Mouse (Mus musculus): ENCODE data around the gene Zfp507. TPM values are rescaled to one million over a fixed set of nuclear protein-coding genes. Genes with fewer than 3 reads are reported as not detected.

The Zfp507 gene
- polyA plus RNA-seq, 1 experiment: 7.0 TPM

- H3K27me3 ChIP-seq (ENCODE audit: control insufficient read depth, insufficient read depth, insufficient read length): no peaks in the 10 kb centered on the region
- no peak overlapping the region for H3K4me3 ChIP-seq
- peaks cover 6% of the 10 kb centered on the region for H3K36me3 ChIP-seq (ENCODE audit: control insufficient read depth, insufficient read depth)
- H3ac ChIP-seq (ENCODE audit: control insufficient read depth, insufficient read length): no peak overlapping the region
- H3K79me2 ChIP-seq (ENCODE audit: control insufficient read depth, insufficient read depth): no peaks in the 10 kb centered on the region
- no peak overlapping the region for H3K4me2 ChIP-seq (ENCODE audit: low read depth)
- TF ChIP-seq MYOG (IDR thresholded peaks at IDR 0.05; ENCODE audit: control insufficient read depth in 1 of 3, insufficient read depth in 1 of 3, insufficient read length in 2 of 3, low read depth in 2 of 3) (no peak), POLR2AphosphoS2 (IDR thresholded peaks at IDR 0.05; ENCODE audit: insufficient read length, low read depth) (peak; percentile 19)
Measured at GRCm38 (mm10) chr7:35770122-35770521, 32.7 kb downstream of the Zfp507 start.

- TF ChIP-seq REST (IDR thresholded peaks at IDR 0.05; ENCODE audit: insufficient read depth, insufficient read length) (no peak), E2F4 (IDR thresholded peaks at IDR 0.05; ENCODE audit: insufficient read depth) (no peak), MYOD1 (IDR thresholded peaks at IDR 0.05; ENCODE audit: control insufficient read depth in 1 of 3, insufficient read length in 2 of 3, low read depth in 2 of 3) (no peak), CEBPB (IDR thresholded peaks at IDR 0.05; ENCODE audit: insufficient read depth, poor library complexity, severe bottlenecking) (no peak), POLR2A (IDR thresholded peaks at IDR 0.05; ENCODE audit: insufficient read length, low read depth) (no peak), SRF (IDR thresholded peaks at IDR 0.05; ENCODE audit: control insufficient read depth, insufficient read length, low read depth) (no peak), MYOG (IDR thresholded peaks at IDR 0.05; ENCODE audit: control insufficient read depth in 1 of 3, insufficient read depth in 1 of 3, insufficient read length in 2 of 3, low read depth in 2 of 3) (no peak), POLR2AphosphoS2 (IDR thresholded peaks at IDR 0.05; ENCODE audit: insufficient read length, low read depth) (no peak), MAX (IDR thresholded peaks at IDR 0.05; ENCODE audit: low read depth) (no peak), TCF12 (IDR thresholded peaks at IDR 0.05; ENCODE audit: insufficient read depth, poor library complexity, severe bottlenecking) (no peak), USF1 (IDR thresholded peaks at IDR 0.05; ENCODE audit: low read depth) (no peak), TCF3 (IDR thresholded peaks at IDR 0.05; ENCODE audit: insufficient read length, low read depth) (no peak)
- Histone ChIP-seq H3K4me3 (no peak overlapping the region), H3ac (ENCODE audit: control insufficient read depth, insufficient read length) (no peak overlapping the region), H3K79me2 (ENCODE audit: control insufficient read depth, insufficient read depth) (no peaks in the 10 kb centered on the region), H3K4me2 (ENCODE audit: low read depth) (no peak overlapping the region), H3K36me3 (ENCODE audit: control insufficient read depth, insufficient read depth) (no peaks in the 10 kb centered on the region), H3K27me3 (ENCODE audit: control insufficient read depth, insufficient read depth, insufficient read length) (no peaks in the 10 kb centered on the region)
Measured at GRCm38 (mm10) chr7:35764461-35764860, 38.3 kb downstream of the Zfp507 start.

- H3K79me2 ChIP-seq (ENCODE audit: control insufficient read depth, insufficient read depth): no peaks in the 10 kb centered on the region
- no peaks in the 10 kb centered on the region for H3K36me3 ChIP-seq (ENCODE audit: control insufficient read depth, insufficient read depth)
- H3K4me3 ChIP-seq: no peak overlapping the region
- no peaks in the 10 kb centered on the region for H3K27me3 ChIP-seq (ENCODE audit: control insufficient read depth, insufficient read depth, insufficient read length)
- H3K4me2 ChIP-seq (ENCODE audit: low read depth): no peak overlapping the region
- H3ac ChIP-seq (ENCODE audit: control insufficient read depth, insufficient read length): no peak overlapping the region
- no peak for TF ChIP-seq TCF3 (IDR thresholded peaks at IDR 0.05; ENCODE audit: insufficient read length, low read depth)
- no peak for TF ChIP-seq SRF (IDR thresholded peaks at IDR 0.05; ENCODE audit: control insufficient read depth, insufficient read length, low read depth)
- TF ChIP-seq POLR2AphosphoS2 (IDR thresholded peaks at IDR 0.05; ENCODE audit: insufficient read length, low read depth): no peak
- no peak for TF ChIP-seq MYOD1 (IDR thresholded peaks at IDR 0.05; ENCODE audit: control insufficient read depth in 1 of 3, insufficient read length in 2 of 3, low read depth in 2 of 3)
- no peak for TF ChIP-seq TCF12 (IDR thresholded peaks at IDR 0.05; ENCODE audit: insufficient read depth, poor library complexity, severe bottlenecking)
- TF ChIP-seq REST (IDR thresholded peaks at IDR 0.05; ENCODE audit: insufficient read depth, insufficient read length): no peak
- no peak for TF ChIP-seq MAX (IDR thresholded peaks at IDR 0.05; ENCODE audit: low read depth)
- no peak for TF ChIP-seq E2F4 (IDR thresholded peaks at IDR 0.05; ENCODE audit: insufficient read depth)
- TF ChIP-seq CEBPB (IDR thresholded peaks at IDR 0.05; ENCODE audit: insufficient read depth, poor library complexity, severe bottlenecking): no peak
- TF ChIP-seq POLR2A (IDR thresholded peaks at IDR 0.05; ENCODE audit: insufficient read length, low read depth): no peak
- TF ChIP-seq USF1 (IDR thresholded peaks at IDR 0.05; ENCODE audit: low read depth): no peak
Measured at GRCm38 (mm10) chr7:35761801-35762200, 41.0 kb downstream of the Zfp507 start.

GRCm38 (mm10) chr7:35759602-35760001, 43.2 kb downstream of the Zfp507 start:
- Histone ChIP-seq H3K36me3 (ENCODE audit: control insufficient read depth, insufficient read depth) (no peaks in the 10 kb centered on the region), H3ac (ENCODE audit: control insufficient read depth, insufficient read length) (no peak overlapping the region), H3K27me3 (ENCODE audit: control insufficient read depth, insufficient read depth, insufficient read length) (no peaks in the 10 kb centered on the region), H3K4me3 (no peak overlapping the region), H3K79me2 (ENCODE audit: control insufficient read depth, insufficient read depth) (no peaks in the 10 kb centered on the region), H3K4me2 (ENCODE audit: low read depth) (no peak overlapping the region)
- no peak for TF ChIP-seq MAX (IDR thresholded peaks at IDR 0.05; ENCODE audit: low read depth)
- no peak for TF ChIP-seq TCF12 (IDR thresholded peaks at IDR 0.05; ENCODE audit: insufficient read depth, poor library complexity, severe bottlenecking)
- no peak for TF ChIP-seq USF1 (IDR thresholded peaks at IDR 0.05; ENCODE audit: low read depth)
- TF ChIP-seq REST (IDR thresholded peaks at IDR 0.05; ENCODE audit: insufficient read depth, insufficient read length): no peak
- TF ChIP-seq MYOD1 (IDR thresholded peaks at IDR 0.05; ENCODE audit: control insufficient read depth in 1 of 3, insufficient read length in 2 of 3, low read depth in 2 of 3): no peak
- no peak for TF ChIP-seq MYOG (IDR thresholded peaks at IDR 0.05; ENCODE audit: control insufficient read depth in 1 of 3, insufficient read depth in 1 of 3, insufficient read length in 2 of 3, low read depth in 2 of 3)
- TF ChIP-seq SRF (IDR thresholded peaks at IDR 0.05; ENCODE audit: control insufficient read depth, insufficient read length, low read depth): no peak
- TF ChIP-seq TCF3 (IDR thresholded peaks at IDR 0.05; ENCODE audit: insufficient read length, low read depth): no peak
- TF ChIP-seq POLR2A (IDR thresholded peaks at IDR 0.05; ENCODE audit: insufficient read length, low read depth): no peak

All from myocyte (in vitro differentiated cells).